Mouse (Mus musculus) heart, postnatal 10 days (tissue): ENCODE measurements around the gene Nanos3. TPM values are rescaled to one million over a fixed set of nuclear protein-coding genes. Genes with fewer than 3 reads are reported as not detected.

Experiments used
- DNase-seq, 2 experiments: peaks; one replicate each; pipeline ENCODE4 v3.0.0; 2021
- intact Hi-C: fragments of 180-260 bp; cut with DNase I; formaldehyde crosslinking; loops from one replicate; pipeline ENCODE4 v1.15.1; 2025
- total RNA-seq, 2 experiments: library from RNA; stranded (reverse); gene quantifications; 2 replicates each; pipeline ENCODE4 v1.2.3; 2021

The Nanos3 gene
- 1 to 10 TPM; 3.6 to 4.1 TPM for total RNA-seq

DNA sequence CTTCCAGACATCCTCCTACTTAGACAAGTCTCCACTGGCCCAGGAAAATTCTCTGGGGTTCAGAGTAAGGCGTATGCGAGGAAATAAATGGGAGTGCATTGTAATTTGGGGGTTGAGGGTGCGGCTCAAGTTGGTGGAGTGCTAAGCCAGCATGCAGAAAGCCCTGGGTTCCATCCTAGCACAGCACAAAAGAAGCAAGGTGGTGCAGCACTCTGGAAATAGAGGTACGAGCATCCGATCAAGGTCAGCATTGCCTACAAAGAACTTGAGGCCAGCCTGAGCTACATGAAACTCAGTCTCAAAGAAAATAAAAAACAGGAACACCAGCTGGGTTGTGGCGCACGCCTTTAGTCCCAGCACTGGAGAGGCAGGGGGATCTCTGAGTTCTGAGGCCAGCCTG is at the start of gene Nanos3:
Gene Nanos3, minus strand, starts transcription at position 101 of the 400 bp plus-strand sequence.
- intact Hi-C loops = loop anchor here (5.0 kb wide), 1 partner anchor 87 kb away; the partner anchor contains the start of gene Ccdc130
- DNase-seq = no peak

DNA sequence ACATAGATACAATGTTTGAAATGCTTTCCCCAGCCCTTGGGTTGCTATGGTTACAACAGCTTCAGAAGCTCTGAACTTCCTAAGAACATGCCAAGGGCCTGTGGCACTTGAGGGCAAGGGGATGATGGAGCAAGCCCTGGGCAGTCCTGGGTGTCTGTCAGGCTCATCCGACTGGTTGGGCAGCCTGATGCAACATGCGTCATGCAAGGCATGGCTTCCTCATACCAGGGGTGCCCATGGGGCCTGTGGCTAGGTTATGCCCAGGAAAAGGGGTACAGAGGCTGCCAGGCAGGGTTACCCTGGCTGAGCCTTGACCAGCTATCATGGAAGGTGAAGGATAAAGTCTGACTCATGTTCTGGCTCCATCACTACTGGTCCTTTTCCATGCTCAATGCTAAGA is 48.0 kb upstream of the Nanos3 start:
- no peak for DNase-seq
- intact Hi-C loops = no loop called here

DNA sequence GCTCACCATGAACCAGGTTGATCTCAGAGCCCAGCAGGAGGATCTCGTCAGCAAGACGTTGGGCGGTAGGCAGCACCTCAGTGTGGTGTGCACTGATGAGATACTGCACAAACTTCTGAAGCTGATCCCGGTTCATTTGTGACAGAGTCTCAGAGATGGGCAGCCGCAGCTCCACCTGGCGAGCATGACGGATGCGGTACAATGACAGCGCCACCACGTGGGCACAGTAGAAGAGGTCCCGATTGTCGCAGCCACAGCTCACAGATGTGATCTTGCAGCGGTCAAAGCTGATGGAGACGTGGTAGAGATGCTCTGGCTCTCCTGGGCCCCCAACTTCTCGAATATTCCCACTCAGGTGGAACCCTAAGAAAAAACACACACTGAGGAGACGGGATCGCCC is 45.7 kb upstream of the Nanos3 start:
- no peak for DNase-seq
- intact Hi-C loops = no loop called here

DNA sequence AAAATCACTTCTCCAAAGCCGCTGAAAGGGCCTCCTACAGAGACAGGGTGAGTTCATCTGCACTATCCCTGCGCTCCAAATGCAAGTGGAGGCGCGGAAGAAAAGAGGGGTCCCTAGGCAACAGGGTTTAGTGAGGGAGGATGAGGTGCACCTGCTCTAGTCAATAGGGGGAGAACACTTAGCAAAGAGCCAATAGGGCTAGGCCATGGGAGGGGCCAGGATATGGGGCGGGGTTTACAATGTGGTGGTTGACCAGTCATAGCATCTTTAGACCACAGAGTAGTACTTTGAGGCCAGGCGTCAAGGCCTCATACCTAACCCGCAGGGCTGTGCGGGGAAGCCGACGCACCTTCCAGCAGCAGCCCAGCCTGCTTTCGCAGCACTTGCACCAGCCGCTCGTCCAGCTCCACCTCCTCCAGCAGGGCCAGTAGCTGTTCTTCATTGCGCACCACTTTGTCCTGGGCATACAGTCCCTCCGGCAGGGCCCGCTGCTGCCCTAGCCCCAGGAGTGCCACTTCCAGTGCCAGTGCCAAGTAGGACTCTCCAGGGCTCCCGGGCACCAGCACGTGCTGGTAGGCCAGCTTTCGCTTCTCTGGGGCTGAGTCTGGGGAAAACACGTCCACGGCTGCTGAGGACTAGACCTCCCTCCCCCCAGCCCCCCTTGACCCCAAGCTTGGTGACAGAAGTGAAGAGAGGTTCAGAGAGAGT is 38.5 kb upstream of the Nanos3 start:
- intact Hi-C loops = no loop called here
- no peak for DNase-seq

DNA sequence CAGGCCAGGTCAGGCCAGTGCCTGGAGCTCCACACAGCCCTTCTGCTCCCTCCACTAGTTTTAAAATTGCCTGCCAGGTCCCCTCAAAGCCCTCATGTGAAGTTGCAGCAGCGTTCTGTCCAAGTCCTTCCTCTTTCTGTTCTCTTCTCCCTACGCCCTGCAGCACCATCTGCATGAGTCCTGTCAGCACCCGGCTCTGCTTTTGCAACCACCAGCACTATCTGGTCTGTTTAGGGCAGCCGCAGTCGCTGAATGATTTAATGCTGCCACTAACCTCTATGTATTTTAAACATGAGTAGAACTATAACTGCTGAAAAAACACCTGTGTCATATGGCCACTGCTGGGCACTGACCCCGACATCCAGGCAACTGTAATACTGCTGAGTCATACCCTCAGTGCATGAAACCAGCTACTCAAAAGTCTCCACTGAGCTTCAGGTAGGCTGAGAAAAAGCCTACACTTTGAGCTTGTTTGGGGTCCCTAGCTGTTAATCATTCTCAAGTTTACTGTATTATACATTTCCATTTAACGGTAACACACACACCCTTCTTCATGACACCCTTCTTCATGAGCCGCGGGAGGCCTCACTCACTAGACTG is 37.6 kb upstream of the Nanos3 start:
- intact Hi-C loops = no loop called here
- DNase-seq = no peak

DNA sequence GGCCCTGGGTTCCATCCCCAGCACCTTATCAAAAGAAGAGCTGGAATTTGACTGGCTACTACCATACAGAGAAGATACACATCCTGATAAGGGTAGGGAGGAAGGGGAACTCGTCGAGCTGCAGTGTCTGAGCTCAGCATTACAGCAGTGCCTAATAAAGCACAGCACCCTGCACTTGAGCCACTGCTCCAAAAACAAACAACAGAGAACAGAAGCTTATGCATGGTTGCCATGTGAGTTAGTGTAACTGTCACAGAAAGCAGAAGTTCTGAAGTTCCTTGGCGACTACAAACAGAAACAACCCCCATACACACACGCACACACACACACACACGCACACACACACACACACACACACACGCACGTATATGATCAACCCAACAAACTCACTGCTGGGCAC is 35.1 kb upstream of the Nanos3 start:
- intact Hi-C loops = no loop called here
- no peak for DNase-seq

DNA sequence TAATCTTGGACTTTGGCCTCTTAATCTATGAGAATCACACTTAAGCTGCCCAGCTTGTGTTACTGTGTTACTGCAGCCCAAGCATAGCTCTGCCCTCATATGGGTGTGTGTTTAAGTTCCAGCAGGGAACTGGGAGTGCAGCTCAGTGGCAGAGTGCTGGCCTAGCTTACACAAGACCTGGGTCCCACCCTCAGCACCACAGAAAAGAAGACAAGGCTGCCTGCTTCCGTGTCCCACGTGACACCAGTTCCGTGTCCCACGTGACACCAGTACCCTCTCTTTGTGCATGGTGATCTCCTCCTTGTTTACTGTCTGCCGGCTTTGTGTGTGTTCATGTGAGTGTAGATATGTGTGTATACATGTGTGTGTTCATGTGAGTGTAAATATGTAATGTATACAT is 33.1 kb upstream of the Nanos3 start:
- no peak for DNase-seq
- intact Hi-C loops = no loop called here

DNA sequence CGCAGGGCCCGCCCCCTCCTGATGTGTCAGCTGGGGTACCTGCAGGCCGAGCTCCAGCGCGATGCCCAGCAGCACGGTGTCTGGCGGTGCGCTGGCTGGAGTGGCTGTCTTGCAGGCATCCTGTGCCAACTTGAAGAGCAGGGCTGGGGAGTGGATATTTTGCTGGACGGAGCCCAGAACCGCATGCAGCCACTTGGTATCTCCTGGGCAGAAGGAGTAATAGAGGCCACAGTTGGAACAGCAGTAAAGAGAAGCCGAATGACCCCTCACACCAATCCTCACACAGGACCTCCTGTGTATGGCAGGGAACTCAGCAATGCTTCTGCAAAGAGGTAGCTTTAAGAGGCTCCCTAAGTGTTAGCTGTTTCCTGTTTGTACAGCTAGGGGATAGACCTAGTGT is 32.2 kb upstream of the Nanos3 start:
- intact Hi-C loops = no loop called here
- no peak for DNase-seq

DNA sequence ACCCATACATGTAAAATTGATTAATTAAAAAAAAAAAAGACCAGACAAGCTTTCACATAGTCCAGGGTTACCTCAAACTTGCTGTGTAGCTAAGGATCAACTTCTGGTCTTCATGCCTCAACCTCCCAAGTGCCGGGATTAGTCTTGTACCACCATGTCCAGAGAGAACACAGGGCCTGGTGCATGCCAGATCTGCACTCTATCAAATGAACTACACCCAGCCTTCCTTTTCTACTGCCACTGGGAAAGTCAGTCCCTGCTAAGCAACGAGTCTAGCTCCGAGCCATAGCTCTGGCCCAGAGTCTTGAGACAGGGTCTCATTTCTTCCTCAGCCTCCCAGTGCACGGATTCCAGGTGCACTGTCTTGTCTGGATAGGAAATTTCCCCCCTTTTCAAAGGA is 28.3 kb upstream of the Nanos3 start:
- intact Hi-C loops = no loop called here
- no peak for DNase-seq

DNA sequence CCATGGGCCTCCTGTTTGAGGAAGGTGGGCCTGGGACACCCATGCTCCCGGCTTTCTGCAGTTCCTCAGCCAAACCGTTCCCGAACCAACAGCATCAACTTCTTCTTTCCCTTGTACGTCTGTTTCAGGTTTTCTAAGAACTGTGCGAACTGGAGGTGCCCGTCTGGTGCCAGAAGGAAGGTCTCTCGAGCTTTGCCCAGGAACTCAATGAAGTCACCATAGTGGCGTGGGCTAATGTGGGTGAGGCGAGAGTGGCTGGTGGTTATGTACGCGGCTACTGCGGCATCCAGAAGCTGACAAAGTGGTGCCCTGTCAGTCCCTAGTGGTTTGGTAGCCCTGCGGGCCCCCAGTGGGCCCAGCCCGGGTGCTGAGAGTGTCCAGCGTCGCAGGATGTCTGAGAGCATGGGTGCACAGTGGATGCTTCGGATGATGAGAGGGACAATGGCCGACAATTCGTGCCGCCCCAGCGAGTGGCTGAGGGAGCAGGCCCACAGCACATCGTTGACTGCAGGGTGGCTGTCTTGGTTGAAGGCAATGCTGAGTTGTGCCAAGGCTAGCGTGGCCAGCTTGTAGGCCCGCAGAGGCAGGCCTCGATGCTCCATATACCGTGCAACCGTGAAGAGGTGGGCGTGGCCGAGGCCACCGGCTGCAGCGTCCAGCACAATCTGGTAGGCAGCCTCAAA is 27.0 kb upstream of the Nanos3 start:
- intact Hi-C loops = no loop called here
- DNase-seq = no peak

DNA sequence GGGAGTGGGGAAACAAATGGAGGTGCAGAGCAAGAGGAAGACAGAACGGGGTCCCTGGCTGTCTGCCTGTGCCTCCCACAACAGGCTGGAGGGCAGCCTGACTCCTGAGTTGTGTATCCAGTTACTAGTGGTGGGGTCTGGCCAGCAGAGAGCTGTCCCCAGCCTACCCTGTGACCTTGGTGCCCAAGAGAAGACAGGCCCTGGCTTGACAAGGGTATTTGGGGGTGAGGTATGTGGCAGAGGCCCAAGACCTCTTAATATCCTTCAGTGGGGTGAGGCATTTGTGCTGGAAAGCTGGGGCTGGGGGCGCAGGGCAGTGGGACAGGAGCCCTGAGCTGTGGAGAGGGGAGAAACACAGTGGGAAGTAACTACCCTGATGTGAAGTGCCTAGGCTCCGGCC is 26.2 kb upstream of the Nanos3 start:
- intact Hi-C loops = no loop called here
- peak; percentile 57 to 70 for DNase-seq

DNA sequence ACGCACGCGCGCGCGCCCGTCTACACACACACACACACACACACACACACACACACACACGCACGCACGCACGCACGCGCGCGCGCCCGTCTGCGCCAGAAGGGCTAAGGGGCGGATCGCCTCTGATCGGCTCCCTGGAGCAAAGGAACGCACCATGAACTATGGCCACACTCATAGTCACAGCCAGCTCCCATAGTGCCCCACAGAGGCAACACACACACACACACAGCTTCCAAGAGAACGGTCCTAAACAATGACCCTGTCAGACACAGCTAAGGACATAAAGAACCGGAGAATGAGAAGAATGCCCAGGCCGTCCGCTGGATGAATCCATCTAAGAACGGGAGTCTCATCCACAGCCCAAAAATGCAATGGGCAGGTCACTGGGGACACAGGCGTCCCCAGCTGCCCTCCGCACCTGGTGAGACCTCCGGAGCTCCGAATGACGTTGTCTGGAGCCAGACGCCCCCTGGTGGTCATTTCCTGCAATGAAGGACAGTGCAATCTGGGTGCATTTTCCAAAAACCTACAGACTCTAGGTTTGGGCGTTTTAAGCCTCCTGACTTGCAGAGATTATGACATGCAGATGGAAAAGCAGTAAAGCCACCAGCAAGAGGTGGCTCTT is 25.3 kb upstream of the Nanos3 start:
- peak; percentile 90 to 95 for DNase-seq
- intact Hi-C loops = loop anchor here (1.0 kb wide), 1 partner anchor 24 kb away; no protein-coding TSS in a partner anchor

DNA sequence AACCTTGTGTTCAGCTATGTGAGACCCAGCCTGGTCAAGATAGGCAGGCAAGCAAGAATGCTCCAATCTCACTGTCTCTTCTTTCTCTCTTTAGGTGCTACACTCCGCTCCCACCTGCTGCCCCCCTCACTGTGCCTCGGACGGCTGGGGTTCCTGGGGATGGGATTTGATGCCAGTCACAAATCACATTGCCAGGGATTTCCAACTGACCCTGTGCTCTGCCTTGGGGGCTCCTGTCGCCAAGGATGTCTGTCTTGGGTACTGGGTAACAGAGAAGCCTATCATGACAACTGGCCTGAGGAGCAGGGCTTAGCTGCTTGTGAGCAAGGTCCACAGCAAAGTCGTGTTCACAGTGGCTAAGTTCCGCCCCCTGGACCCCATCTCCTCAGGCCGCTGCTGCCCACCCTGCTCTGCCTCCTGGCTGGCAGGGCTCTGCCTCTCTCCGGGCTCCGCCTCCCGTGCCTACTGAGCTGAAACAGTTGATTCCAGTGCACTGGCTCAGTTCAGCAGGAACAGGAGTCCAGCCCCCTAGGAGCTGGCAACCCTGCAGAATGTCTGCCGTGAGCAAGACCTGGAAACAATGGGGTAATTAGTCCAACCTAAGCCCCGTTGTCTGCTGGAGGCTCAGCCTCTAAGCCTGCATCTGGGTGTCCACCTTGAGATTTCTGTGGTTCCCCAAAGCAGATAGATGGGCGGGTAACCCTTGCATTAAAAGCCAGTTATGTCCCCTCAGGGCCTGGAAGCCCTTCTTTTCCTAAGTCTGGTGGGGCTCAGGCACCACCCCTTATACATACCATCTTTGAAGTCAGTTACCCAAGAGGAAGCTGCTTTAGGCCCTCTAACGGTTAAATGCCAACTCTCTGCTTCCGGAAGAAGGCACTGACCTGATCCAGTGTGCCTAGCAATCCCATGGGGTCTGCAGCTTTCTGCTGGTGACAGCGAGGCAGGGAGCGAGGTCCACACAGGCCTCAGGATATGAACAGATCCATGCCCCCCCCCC is 23.7 kb upstream of the Nanos3 start:
- intact Hi-C loops = no loop called here
- DNase-seq = no peak

DNA sequence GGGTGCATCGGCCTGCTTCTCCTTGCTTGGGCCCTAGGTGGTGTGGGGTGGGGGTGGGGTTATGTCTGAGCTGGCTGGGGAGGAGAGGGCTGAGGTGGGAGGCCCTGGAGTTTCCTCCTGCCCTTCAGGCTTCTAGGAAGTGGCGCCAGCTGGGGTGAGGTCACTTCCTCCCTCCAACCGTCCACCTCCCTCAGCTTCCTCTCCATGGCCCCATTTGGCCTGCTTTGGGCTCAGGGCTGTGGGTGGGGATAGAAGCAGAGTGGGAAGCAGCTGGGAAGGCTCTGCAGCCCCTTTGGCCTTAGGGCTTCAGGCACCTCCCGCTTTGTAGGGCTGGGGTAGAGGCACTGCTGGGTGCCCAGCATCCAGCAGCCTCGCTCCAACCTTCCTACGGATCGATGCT is 22.8 kb upstream of the Nanos3 start:
- intact Hi-C loops = no loop called here
- DNase-seq = peak; percentile 86 to 88

DNA sequence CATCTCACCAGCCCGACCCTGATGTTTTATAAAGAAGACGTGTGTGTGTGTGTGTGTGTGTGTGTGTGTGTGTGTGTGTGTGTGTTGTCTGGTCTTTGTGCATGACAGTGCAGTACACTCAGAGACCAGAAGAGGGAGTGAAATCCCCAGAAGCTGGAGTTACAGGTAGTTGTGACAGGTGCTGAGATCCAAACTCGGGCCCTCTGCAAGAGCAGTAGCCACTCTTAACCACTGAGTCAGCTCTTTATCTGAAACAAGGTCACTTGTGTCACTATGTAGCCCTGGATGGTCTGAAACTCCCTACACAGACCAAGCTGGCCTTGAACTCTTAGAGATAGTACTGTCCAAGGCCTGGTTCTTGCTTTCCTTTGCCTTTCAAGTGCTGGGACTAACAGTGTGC is 21.6 kb upstream of the Nanos3 start:
- no peak for DNase-seq
- intact Hi-C loops = no loop called here

DNA sequence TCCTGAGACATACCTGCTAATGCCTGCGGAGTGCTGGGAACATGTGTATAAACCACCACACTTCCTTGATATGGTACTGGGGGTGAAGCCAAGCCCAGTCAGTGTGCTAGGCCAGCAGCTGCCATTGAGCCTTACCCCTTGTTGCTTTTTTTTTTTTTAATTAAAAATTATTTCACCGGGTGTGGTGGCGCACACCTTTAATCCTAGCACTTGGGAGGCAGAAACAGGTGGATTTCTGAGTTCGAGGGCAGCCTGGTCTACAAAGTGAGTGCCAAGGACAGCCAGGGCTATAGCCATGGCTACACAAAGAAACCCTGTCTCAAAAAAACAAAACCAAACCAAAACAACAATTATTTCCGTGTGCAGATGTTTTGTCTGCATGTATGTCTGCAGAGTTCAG is 20.1 kb upstream of the Nanos3 start:
- intact Hi-C loops = no loop called here
- no peak for DNase-seq

DNA sequence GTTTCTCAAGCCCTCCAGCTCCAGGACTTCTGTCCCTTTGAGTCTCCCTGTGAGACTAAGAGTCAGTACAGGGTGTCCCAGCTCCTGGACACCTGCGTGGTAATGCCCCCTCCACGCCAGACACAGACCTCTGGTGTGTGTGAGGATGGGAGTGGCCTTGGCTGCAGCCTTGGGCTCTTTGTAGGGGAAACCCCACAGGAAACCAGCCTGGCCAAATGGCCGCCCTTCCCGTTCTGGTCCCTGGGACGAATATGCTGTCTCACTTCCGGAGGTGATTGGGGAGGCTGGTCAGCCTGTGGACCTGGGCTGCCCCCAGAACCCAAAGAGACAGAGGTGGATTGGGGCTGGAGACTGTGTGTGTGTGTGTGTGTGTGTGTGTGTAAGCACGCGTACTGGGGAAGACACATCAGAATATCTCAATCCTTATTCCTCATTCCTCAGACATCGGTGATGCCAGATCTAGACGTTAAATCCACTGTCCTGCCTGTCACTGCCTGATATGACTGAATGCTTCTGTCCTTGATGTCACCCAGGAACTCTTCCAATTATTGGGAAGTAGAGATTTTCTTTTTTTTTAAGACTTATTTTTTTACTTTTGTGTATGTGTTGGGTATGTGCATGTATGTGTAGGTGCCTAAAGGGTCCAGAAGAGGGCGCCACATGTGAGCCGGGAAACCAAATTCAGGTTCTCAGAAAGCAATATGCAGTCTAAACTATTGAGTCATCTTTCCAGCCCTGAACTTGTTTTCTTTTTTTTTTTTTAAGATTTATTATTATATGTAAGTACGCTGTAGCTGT is 19.2 kb upstream of the Nanos3 start:
- peak; percentile 89 to 90 for DNase-seq
- intact Hi-C loops = loop anchor here (5.0 kb wide), 1 partner anchor 458 kb away; the partner anchor contains the start of gene Ier2

DNA sequence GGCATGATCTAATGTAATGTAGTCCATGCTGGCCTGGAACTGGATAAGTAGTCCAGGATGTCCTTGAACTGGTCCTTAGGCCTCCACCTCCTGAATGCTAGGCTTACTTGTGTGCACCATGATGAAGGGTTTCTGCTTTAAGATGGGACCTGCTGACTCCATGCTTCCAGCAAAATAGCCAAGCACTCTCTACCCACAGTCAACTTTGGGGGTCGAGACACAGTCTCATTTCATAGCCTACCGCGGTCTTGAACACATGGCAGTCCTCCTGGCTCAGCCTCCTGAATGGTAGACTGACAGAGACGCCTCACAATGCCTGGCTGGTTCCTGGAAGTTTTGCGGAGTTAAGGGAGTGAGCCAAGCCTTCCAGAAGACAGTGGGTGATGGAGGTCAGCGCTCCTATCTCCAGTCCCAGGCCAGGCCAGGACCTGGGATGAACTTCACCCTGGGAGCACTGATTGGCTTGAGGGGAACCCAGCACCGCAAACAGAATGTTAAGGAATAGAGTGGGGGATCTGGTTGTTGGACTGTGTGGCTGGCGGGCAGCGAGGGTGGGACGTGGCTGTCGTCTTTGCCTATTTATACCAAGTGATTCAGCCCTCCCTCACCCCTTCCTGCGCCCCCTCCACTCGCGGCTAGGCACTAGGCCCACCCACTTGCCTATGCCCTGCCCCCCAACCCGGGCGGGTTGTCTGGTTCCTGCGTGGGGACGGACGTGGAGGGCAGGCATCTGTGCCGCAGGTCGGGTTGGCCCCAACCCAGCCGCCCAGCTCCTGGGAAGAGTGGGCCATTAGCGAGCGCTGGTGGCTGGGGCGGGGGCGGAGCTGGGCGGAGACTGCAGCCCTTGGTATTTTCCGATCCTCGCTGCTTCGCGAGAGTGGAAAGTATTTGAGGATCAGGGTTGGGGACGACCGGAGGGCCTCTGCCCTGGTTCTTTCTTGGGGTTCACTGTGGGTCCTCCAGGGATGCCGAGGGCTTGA is 18.2 kb upstream of the Nanos3 start:
- DNase-seq = peak; percentile 92
- intact Hi-C loops = loop anchor here (5.0 kb wide), 1 partner anchor 459 kb away; the partner anchor contains the start of gene Ier2
